Mouse (Mus musculus) lung, embryonic 14.5 days (tissue): Measurements from ENCODE around the gene 1700001K19Rik. TPM values are rescaled to one million over a fixed set of nuclear protein-coding genes. Genes with fewer than 3 reads are reported as not detected.

Experiments
- ATAC-seq: fragments of 200-750 bp; cut with Nextera tagmentation; 2 replicates; pipeline ENCODE4 v1.8.0; 2017; ENCODE audit warnings: mild to moderate bottlenecking, moderate TSS enrichment, moderate library complexity; ENCODE audit not compliant: insufficient read depth
- DNase-seq: peaks from one replicate; pipeline ENCODE4 v3.0.0-alpha.2; 2015
- H3K27ac ChIP-seq: fragments of 300-500 bp; sonication (generic); 2 replicates; pipeline ENCODE4 v1.5.1; 2014; ENCODE audit warnings: low read depth, mild to moderate bottlenecking, moderate library complexity
- H3K27me3 ChIP-seq: fragments of 300-500 bp; sonication (generic); 2 replicates; pipeline ENCODE4 v1.6.1; 2014; ENCODE audit warnings: low read length, control low read depth; ENCODE audit not compliant: insufficient read depth
- H3K36me3 ChIP-seq: fragments of 300-500 bp; sonication (generic); 2 replicates; pipeline ENCODE4 v1.6.1; 2014; ENCODE audit warnings: control low read depth; ENCODE audit not compliant: insufficient read depth
- H3K4me1 ChIP-seq: fragments of 300-500 bp; sonication (generic); 2 replicates; pipeline ENCODE4 v1.6.1; 2014; ENCODE audit warnings: antibody characterized with exemption, control low read depth; ENCODE audit not compliant: insufficient read depth
- H3K4me2 ChIP-seq: fragments of 300-500 bp; sonication (generic); 2 replicates; pipeline ENCODE4 v1.6.1; 2014; ENCODE audit warnings: mild to moderate bottlenecking
- H3K4me3 ChIP-seq: fragments of 300-500 bp; sonication (generic); 2 replicates; pipeline ENCODE4 v1.5.1; 2014; ENCODE audit warnings: low read depth, low read length
- H3K9ac ChIP-seq: fragments of 300-500 bp; sonication (generic); 2 replicates; pipeline ENCODE4 v1.6.1; 2014
- H3K9me3 ChIP-seq: fragments of 300-500 bp; sonication (generic); 2 replicates; pipeline ENCODE4 v1.6.1; 2016; ENCODE audit warnings: low read depth, low read length, control low read depth
- CTCF ChIP-seq: IDR thresholded peaks from 2 replicates; pipeline ENCODE4 v1.5.1; 2016; ENCODE audit warnings: antibody characterized with exemption, low read depth
- WGBS: fragments of 180-500 bp; shearing (Covaris S2); extraction: QIAGEN DNeasy Blood & Tissue Kit; methylation state at CpG from one replicate; pipeline ENCODE4 v1.1.7; 2014; 5-methylcytosine and 5-hydroxymethylcytosine counted together
- polyA plus RNA-seq: library from polyadenylated mRNA; unstranded; fragments of >200 nt; fragmentation: Nextera tagmentation; extraction: Ambion mirVana; gene quantifications from 2 replicates; pipeline ENCODE4 v1.2.1, GENCODE M21; 2014

The 1700001K19Rik gene
- polyA plus RNA-seq, 1 experiment from 2014 or later: not detected

DNA sequence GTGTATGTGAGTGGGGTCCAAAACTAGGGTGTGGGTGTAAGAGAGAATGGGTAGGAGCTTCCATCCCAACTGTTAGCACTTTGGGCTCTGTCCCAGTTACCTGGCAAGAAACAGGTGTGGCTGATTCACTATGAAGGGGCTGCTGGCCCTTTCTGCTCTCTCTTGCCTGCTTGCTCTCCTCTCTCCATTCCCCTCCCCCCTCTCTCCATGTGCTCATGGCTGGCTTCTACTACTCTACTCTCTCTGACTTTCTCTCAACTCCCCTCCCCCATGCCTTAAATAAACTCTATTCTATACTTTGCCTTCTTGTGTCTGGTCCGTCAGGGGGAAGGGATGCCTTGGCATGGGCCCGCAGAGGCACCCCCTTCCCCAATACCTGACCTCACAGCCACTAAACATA is 18.3 kb upstream of the 1700001K19Rik start:
- no peak overlapping the region for H3K4me2 ChIP-seq
- TF ChIP-seq CTCF: no peak
- no peak overlapping the region for H3K4me3 ChIP-seq
- no peak overlapping the region for H3K27ac ChIP-seq
- no peaks in the 10 kb centered on the region for H3K27me3 ChIP-seq
- peaks cover 5% of the 10 kb centered on the region; the same call in 1 of the 2 replicates for H3K4me1 ChIP-seq
- no peak overlapping the region for H3K9ac ChIP-seq
- no peaks in the 10 kb centered on the region for H3K9me3 ChIP-seq
- H3K36me3 ChIP-seq: no peaks in the 10 kb centered on the region
- DNase-seq (no peak), ATAC-seq (no peak)
- WGBS: 46% methylated on average over 2 of the region's 2 CpGs

DNA sequence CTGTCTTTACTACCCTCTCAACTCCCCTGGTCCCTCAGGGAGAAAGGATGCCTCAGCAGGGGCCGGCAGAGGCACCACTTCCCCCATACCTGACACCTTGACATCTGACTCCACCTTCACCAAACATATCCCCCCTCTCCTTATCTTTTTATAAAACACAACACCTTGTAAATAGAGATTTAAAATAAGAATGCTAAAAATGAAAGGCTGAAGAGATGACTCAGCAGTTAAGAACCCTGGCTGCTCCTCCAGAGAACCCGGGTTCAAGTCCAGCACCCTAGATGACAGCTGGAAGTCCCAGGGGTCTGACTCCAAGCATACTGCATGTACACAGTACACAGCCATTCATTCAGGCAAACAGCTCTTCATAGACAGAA is 16.7 kb upstream of the 1700001K19Rik start:
- peaks cover 9% of the 10 kb centered on the region for H3K36me3 ChIP-seq
- TF ChIP-seq CTCF: no peak
- no peak overlapping the region for H3K9ac ChIP-seq
- peaks cover 10% of the 10 kb centered on the region; the same call in 1 of the 2 replicates for H3K4me1 ChIP-seq
- ATAC-seq (no peak), DNase-seq (no peak)
- H3K27me3 ChIP-seq: no peaks in the 10 kb centered on the region
- WGBS: 52% methylated on average over 2 of the region's 2 CpGs
- no peak overlapping the region for H3K4me3 ChIP-seq
- no peaks in the 10 kb centered on the region for H3K9me3 ChIP-seq
- peak overlapping the region; percentile 34 for H3K4me2 ChIP-seq
- H3K27ac ChIP-seq: no peak overlapping the region

DNA sequence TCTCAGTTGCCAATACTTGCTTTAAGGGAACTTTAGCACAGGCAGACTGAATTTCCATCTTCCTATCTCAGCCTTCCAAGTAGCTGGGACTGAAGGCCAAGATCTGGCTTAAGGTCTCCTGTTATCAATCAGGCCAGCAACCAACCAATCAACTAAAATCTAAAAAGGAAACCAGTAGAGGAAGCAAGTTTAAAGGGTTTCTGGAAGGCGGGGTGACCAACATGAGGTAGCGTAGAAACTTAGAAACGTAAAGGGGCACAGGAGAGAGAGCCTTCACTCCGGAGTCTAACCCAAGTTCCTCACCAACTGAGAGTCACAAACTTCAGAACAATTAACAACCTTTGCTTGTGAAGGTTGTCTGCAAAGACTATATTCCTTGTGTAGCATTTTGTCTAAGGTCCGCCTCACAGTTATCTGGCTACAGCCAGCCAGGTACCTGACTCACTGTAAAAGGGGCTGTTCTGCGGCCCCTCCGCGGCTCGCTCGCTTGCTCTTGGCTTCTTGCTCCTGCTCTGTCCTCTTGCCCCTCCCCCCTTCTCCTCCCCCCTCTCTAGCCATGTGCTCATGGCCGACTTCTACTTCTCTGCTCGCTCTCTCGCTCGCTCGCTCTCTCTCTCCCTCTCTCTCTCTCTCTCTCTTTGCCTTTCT is 16.2 kb upstream of the 1700001K19Rik start:
- ATAC-seq: no peak
- Histone ChIP-seq H3K9ac (no peak overlapping the region), H3K4me2 (peak overlapping the region; percentile 34), H3K9me3 (no peaks in the 10 kb centered on the region), H3K4me1 (peaks cover 10% of the 10 kb centered on the region; the same call in 1 of the 2 replicates), H3K4me3 (no peak overlapping the region), H3K27me3 (no peaks in the 10 kb centered on the region), H3K36me3 (peaks cover 12% of the 10 kb centered on the region), H3K27ac (no peak overlapping the region)
- WGBS: 35% methylated on average over 15 of the region's 15 CpGs
- TF ChIP-seq CTCF: no peak
- no peak for DNase-seq

DNA sequence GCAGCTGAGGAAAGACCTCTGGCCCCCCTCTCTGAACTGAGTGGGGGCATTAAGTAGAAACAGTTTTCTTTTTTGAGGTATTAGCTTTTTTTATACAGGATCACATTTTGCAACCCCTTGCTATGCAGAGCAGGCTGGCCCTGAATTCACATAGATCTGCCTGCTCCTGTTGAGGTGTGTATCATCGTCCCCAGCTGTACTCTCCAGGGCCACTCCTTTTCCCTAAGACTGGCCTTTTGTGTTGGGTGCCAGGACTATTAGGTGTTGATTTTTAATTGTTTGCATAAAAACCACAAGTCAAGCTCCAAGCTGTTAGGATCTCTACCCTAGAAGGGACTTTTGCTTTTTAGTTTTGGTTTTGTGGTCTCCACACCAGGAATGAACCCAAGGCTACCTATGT is 15.7 kb upstream of the 1700001K19Rik start:
- H3K9me3 ChIP-seq: no peaks in the 10 kb centered on the region
- WGBS: 81% methylated on average over 1 of the region's 1 CpGs
- H3K27ac ChIP-seq: no peak overlapping the region
- H3K9ac ChIP-seq: no peak overlapping the region
- H3K27me3 ChIP-seq: no peaks in the 10 kb centered on the region
- ATAC-seq (no peak), DNase-seq (no peak)
- no peak overlapping the region for H3K4me2 ChIP-seq
- peaks cover 10% of the 10 kb centered on the region; the same call in 1 of the 2 replicates for H3K4me1 ChIP-seq
- H3K4me3 ChIP-seq: no peak overlapping the region
- no peak for TF ChIP-seq CTCF
- peaks cover 17% of the 10 kb centered on the region for H3K36me3 ChIP-seq

DNA sequence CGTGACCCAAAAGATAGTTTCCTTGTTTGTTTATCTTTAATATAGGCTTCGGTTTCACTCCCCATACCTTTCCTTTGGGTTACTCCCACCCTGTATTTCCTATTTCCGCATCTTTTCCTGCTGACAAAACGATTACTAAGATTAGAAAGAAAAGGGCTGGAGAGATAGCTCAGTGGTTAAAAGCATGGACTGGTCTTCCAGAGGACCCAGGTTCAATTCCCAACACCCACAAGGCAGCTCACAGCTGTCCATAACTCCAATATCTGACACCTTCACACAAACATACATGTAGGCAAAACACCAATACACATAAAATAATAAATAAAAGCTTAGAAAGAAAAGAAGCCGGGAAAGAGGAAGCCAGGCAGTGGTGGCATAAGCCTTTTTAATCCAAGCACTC is 15.0 kb upstream of the 1700001K19Rik start:
- no peak overlapping the region for H3K27ac ChIP-seq
- H3K27me3 ChIP-seq: no peaks in the 10 kb centered on the region
- no peak for DNase-seq
- 60% methylated on average over 5 of the region's 5 CpGs for WGBS
- peaks cover 22% of the 10 kb centered on the region for H3K36me3 ChIP-seq
- H3K4me2 ChIP-seq: peak overlapping the region; percentile 90; the same call in 1 of the 2 replicates
- H3K9me3 ChIP-seq: no peaks in the 10 kb centered on the region
- peaks cover 10% of the 10 kb centered on the region; the same call in 1 of the 2 replicates for H3K4me1 ChIP-seq
- H3K9ac ChIP-seq: no peak overlapping the region
- H3K4me3 ChIP-seq: peak overlapping the region; percentile 100; the same call in 1 of the 2 replicates
- no peak for ATAC-seq
- TF ChIP-seq CTCF: no peak

DNA sequence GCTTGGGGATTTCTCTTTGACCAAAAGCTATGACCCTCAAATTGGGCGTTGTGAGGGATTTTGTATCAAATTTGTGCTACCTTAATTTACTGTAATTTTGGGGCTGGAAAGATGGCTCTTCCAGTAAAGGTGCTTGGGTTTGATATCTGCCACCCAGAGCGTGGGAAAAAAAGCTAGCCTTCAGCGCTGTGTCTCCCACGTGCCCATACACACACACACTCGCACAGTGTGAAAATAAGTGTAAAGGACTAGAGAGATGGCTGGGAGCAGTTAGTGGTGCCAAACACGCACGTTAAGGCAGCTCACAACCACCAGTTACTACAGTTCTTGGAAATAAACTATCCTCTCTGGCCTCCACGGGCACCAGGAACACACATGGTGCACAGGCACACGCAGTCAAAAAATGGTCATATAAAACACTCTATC is 14.6 kb upstream of the 1700001K19Rik start:
- Histone ChIP-seq H3K4me3 (peak overlapping the region; percentile 100), H3K4me1 (peaks cover 10% of the 10 kb centered on the region; the same call in 1 of the 2 replicates), H3K9ac (peak overlapping the region; percentile 79), H3K4me2 (peak overlapping the region; percentile 90), H3K36me3 (peaks cover 25% of the 10 kb centered on the region), H3K27me3 (no peaks in the 10 kb centered on the region), H3K9me3 (no peaks in the 10 kb centered on the region), H3K27ac (peak overlapping the region; percentile 84)
- ATAC-seq (no peak), DNase-seq (no peak)
- 41% methylated on average over 9 of the region's 9 CpGs for WGBS
- no peak for TF ChIP-seq CTCF

DNA sequence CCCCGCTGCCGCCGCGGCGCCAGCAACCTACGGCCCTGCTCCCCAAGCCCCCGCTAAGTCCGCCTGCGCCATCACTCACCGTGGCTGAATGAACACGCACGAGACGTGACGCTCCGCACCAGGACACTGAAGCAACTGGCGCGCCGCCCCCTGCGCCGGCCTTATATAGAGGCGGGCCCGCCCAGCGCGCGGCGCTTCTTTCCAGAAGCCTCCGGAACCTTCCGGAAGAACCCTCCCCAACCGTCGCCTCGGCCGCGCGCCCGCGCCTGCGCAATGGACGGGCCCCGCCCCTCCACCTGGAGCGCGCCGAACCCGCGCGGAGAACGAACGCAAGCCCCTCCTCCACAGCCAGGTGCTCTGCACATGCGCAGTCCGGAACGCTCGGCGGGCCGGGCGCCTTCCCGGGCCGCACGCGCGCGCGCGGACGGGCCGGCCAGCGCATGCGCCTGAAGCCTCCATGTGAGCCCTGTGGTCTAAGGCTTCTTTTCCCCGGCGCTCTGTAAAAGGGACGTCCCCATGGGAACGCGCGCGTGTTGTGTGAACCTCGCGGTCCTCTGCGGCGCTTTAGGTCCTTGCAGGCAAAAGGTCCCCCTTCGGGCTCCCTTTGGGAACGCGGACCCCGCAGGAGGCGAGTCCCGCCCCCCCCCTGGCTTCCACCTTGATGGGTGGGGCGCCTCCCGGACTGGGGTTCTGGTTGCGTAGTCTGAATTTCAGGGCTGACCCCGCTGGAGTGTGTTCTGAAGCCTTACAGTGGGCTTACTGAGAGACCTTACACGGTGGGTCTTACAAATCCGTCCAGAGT is 14.0 kb upstream of the 1700001K19Rik start:
- Histone ChIP-seq H3K9ac (peak overlapping the region; percentile 99), H3K9me3 (no peaks in the 10 kb centered on the region), H3K4me3 (peak overlapping the region; percentile 100), H3K36me3 (peaks cover 32% of the 10 kb centered on the region), H3K4me2 (peak overlapping the region; percentile 90), H3K4me1 (peaks cover 10% of the 10 kb centered on the region; the same call in 1 of the 2 replicates), H3K27me3 (no peaks in the 10 kb centered on the region), H3K27ac (peak overlapping the region; percentile 94)
- no peak for TF ChIP-seq CTCF
- peak; percentile 95 for ATAC-seq
- WGBS: under 1% methylated on average over 89 of the region's 89 CpGs
- peak; percentile 99 for DNase-seq
